10 mouse cellular contexts compared by ENCODE assay signal in the genomic region with DNA sequence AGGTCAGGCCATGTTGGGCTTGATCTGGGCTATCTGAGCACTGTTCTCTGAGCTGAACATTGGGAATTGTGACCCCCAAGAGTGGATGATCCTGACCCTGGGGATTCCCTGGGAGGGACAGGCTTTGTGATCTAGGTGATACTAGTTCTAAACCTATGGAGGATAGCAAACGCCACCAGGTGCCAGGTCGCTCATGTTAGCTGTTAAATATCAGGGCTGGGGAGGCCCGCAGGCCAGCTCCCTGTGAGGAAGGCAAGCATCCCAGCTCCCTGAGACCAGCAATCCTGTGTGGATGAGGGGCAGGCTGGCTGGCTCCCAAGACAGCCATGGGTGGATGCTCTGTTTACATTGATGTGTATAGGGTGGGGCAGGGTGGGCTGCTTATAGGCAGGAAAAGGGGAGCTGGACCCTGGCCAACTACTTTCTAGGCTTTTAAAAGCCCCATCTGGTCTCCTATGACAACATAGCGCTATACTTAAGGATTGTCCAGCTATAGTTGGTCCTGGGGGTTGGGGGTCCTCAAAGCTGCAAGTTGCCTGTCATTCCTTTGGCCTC. TPM values are rescaled to one million over a fixed set of nuclear protein-coding genes. Genes with fewer than 3 reads are reported as not detected.
DNase-seq lines count a peak whose midpoint lies in the region; ATAC-seq and TF ChIP-seq lines count a peak whose summit lies in the region.
"Had no signal": no experiment of that assay in that cellular context is flagged by ENCODE, and none has a peak within 500 bp of the region (broad histone marks: within the 10 kb centered on the region; RNA-seq: fewer than 3 reads in every experiment).

No protein-coding gene starts in this region.

- no peak overlapping the region for H3K4me2 ChIP-seq in heart, embryonic 13.5 days
- H3K4me2 ChIP-seq in lung, embryonic 16.5 days (ENCODE audit: low read depth, low read length) = no peak overlapping the region
- no peak overlapping the region for H3K4me2 ChIP-seq in heart, postnatal 0 days (ENCODE audit: low read depth, low read length)
- H3K4me2 ChIP-seq: limb, embryonic 15.5 days; midbrain, embryonic 15.5 days had no signal

- H3K9ac ChIP-seq in heart, embryonic 13.5 days = 0 out of 2 replicates have a peak overlapping the region, but pooled peaks have one; percentile 2
- H3K9ac ChIP-seq in lung, embryonic 16.5 days (ENCODE audit: low read length) = peak overlapping the region; percentile 39; the same call in 1 of the 2 replicates
- no peak overlapping the region for H3K9ac ChIP-seq in heart, postnatal 0 days (replicated peaks; ENCODE audit: low read depth, low read length)
- H3K9ac ChIP-seq: limb, embryonic 15.5 days; midbrain, embryonic 15.5 days had no signal

- peak overlapping the region; percentile 30; the same call in 1 of the 2 replicates for H3K27ac ChIP-seq in heart, embryonic 13.5 days (replicated peaks)
- peak overlapping the region; percentile 55; the same call in 1 of the 2 replicates for H3K27ac ChIP-seq in lung, embryonic 16.5 days (ENCODE audit: low read length)
- peak overlapping the region; percentile 59; the same call in 1 of the 2 replicates for H3K27ac ChIP-seq in heart, postnatal 0 days (ENCODE audit: low read depth)
- 0 out of 2 replicates have a peak overlapping the region, but pooled peaks have one; percentile 6 for H3K27ac ChIP-seq in small intestine, adult 2 months (ENCODE audit: insufficient read depth, low read depth, low read length)
- H3K27ac ChIP-seq: midbrain, embryonic 15.5 days had no signal

- intact Hi-C loops in heart, postnatal 14 days (cut with DNase I) = no loop called here

- H3K36me3 ChIP-seq in heart, embryonic 13.5 days = 0 out of 2 replicates have a peak, but pooled peaks cover 4% of the 10 kb centered on the region
- H3K36me3 ChIP-seq in lung, embryonic 16.5 days (ENCODE audit: control insufficient read depth, insufficient read depth, low read length) = no peaks in the 10 kb centered on the region
- no peaks in the 10 kb centered on the region for H3K36me3 ChIP-seq in heart, postnatal 0 days (replicated peaks; ENCODE audit: control insufficient read depth, insufficient read depth, low read length)
- no peaks in the 10 kb centered on the region for H3K36me3 ChIP-seq in small intestine, adult 2 months (ENCODE audit: control insufficient read depth, insufficient read depth, low read length)
- H3K36me3 ChIP-seq: limb, embryonic 15.5 days; midbrain, embryonic 15.5 days had no signal

- H3K4me3 ChIP-seq in heart, embryonic 13.5 days = no peak overlapping the region
- no peak overlapping the region for H3K4me3 ChIP-seq in lung, embryonic 16.5 days (ENCODE audit: low read length)
- H3K4me3 ChIP-seq in heart, postnatal 0 days (ENCODE audit: low read depth, low read length) = no peak overlapping the region
- H3K4me3 ChIP-seq in small intestine, adult 2 months (ENCODE audit: low read depth, low read length) = no peak overlapping the region
- H3K4me3 ChIP-seq: limb, embryonic 15.5 days; midbrain, embryonic 15.5 days had no signal

- TF ChIP-seq CTCF in heart, postnatal 0 days (IDR thresholded peaks at IDR 0.05; ENCODE audit: low read depth) = no peak
- TF ChIP-seq CTCF in small intestine, adult 2 months (IDR thresholded peaks at IDR 0.05; ENCODE audit: extremely low read depth, insufficient read length, insufficient replicate concordance, low read depth, low read length) = no peak

- DNase-seq in heart, postnatal 14 days = no peak
- DNase-seq in lung, postnatal 14 days = no peak
- no peak for DNase-seq in heart, postnatal 0 days (ENCODE audit: low spot score)
- DNase-seq in urinary bladder, adult 2 months (ENCODE audit: low spot score) = no peak
- DNase-seq: right cerebral cortex, postnatal 4 days had no signal

- TF ChIP-seq POLR2A in small intestine, adult 2 months (IDR thresholded peaks at IDR 0.05; ENCODE audit: low read depth, low read length) = no peak

- 81% methylated on average over 4 of the region's 4 CpGs for WGBS in heart, embryonic 13.5 days
- 57% methylated on average over 4 of the region's 4 CpGs for WGBS in lung, embryonic 16.5 days
- WGBS in heart, postnatal 0 days = 70% methylated on average over 4 of the region's 4 CpGs
- 93% methylated on average over 4 of the region's 4 CpGs for WGBS in small intestine, adult 2 months

- no peaks in the 10 kb centered on the region for H3K9me3 ChIP-seq in heart, embryonic 13.5 days
- no peaks in the 10 kb centered on the region for H3K9me3 ChIP-seq in lung, embryonic 16.5 days (ENCODE audit: control insufficient read depth, low read length)
- H3K9me3 ChIP-seq in heart, postnatal 0 days (replicated peaks; ENCODE audit: control insufficient read depth, low read length) = no peaks in the 10 kb centered on the region
- H3K9me3 ChIP-seq: limb, embryonic 15.5 days; midbrain, embryonic 15.5 days had no signal

- peaks cover 71% of the 10 kb centered on the region for H3K4me1 ChIP-seq in heart, embryonic 13.5 days
- peaks cover 20% of the 10 kb centered on the region for H3K4me1 ChIP-seq in lung, embryonic 16.5 days (replicated peaks; ENCODE audit: control insufficient read depth, insufficient read depth, low read length)
- peaks cover 53% of the 10 kb centered on the region for H3K4me1 ChIP-seq in heart, postnatal 0 days (ENCODE audit: control insufficient read depth, insufficient read depth)
- H3K4me1 ChIP-seq in small intestine, adult 2 months (ENCODE audit: control insufficient read depth, insufficient read depth, insufficient read length, low read length) = peaks cover 44% of the 10 kb centered on the region

- ATAC-seq in heart, embryonic 13.5 days (ENCODE audit: extremely low read depth, insufficient number of reproducible peaks, low FRiP score, low TSS enrichment) = no peak
- peak; percentile 4; the same call in 1 of the 2 replicates for ATAC-seq in lung, embryonic 16.5 days (ENCODE audit: low read depth)
- ATAC-seq in heart, postnatal 0 days (ENCODE audit: insufficient read depth, low read depth) = no peak
- ATAC-seq: midbrain, embryonic 15.5 days had no signal

- TF ChIP-seq EP300 in heart, postnatal 0 days (IDR thresholded peaks at IDR 0.05; ENCODE audit: low read depth) = no peak

- no peaks in the 10 kb centered on the region for H3K27me3 ChIP-seq in heart, embryonic 13.5 days (replicated peaks)
- H3K27me3 ChIP-seq in lung, embryonic 16.5 days (ENCODE audit: control insufficient read depth, insufficient read depth, low read depth, low read length) = no peaks in the 10 kb centered on the region
- no peaks in the 10 kb centered on the region for H3K27me3 ChIP-seq in heart, postnatal 0 days (ENCODE audit: control insufficient read depth, insufficient read depth, low read length)
- no peaks in the 10 kb centered on the region for H3K27me3 ChIP-seq in small intestine, adult 2 months (ENCODE audit: control insufficient read depth, insufficient read depth, low read length)
- H3K27me3 ChIP-seq: limb, embryonic 15.5 days; midbrain, embryonic 15.5 days had no signal

RNA-seq across cellular contexts. Expression of gene Gramd4, which starts 10.5 kb away (rescaled TPM):
- polyA plus RNA-seq in heart, embryonic 13.5 days (2015; fragmentation: Nextera tagmentation; extraction: Ambion mirVana) = 11.9 and 12.2 TPM in 2 replicates
- 10 to 100 TPM; 32.4 to 35.0 TPM for total RNA-seq in heart, postnatal 14 days (2021)
- polyA plus RNA-seq in lung, embryonic 16.5 days (2015; fragmentation: Nextera tagmentation; extraction: Ambion mirVana) = 9.2 and 11.2 TPM in 2 replicates
- 31.8 and 35.0 TPM in 2 replicates for total RNA-seq in heart, postnatal 0 days (2014; rRNA removed; ENCODE audit: low replicate concordance)
- polyA plus RNA-seq in heart, postnatal 0 days (2015; fragmentation: Nextera tagmentation; extraction: Ambion mirVana) = 15.4 and 16.2 TPM in 2 replicates
- polyA plus RNA-seq in small intestine, adult 2 months (2012; rRNA removed) = 10.5 and 25.1 TPM in 2 replicates
- polyA plus RNA-seq in urinary bladder, adult 2 months (2012; rRNA removed) = 13.2 and 17.5 TPM in 2 replicates

RNA-seq across cellular contexts. Expression of gene Celsr1, which starts 34.4 kb away (rescaled TPM):
- polyA plus RNA-seq in heart, embryonic 13.5 days (2015; fragmentation: Nextera tagmentation; extraction: Ambion mirVana) = 1.3 and 1.4 TPM in 2 replicates
- total RNA-seq in heart, postnatal 14 days (2021) = 10 to 100 TPM in 1 of 2 experiments, 1 to 10 TPM in 1; 10.0 to 11.5 TPM
- polyA plus RNA-seq in lung, embryonic 16.5 days (2015; fragmentation: Nextera tagmentation; extraction: Ambion mirVana) = 3.5 and 3.6 TPM in 2 replicates
- 17.4 and 18.0 TPM in 2 replicates for total RNA-seq in heart, postnatal 0 days (2014; rRNA removed; ENCODE audit: low replicate concordance)
- polyA plus RNA-seq in heart, postnatal 0 days (2015; fragmentation: Nextera tagmentation; extraction: Ambion mirVana) = 0.80 and 0.97 TPM in 2 replicates
- 2.9 and 4.7 TPM in 2 replicates for polyA plus RNA-seq in small intestine, adult 2 months (2012; rRNA removed)
- polyA plus RNA-seq in urinary bladder, adult 2 months (2012; rRNA removed) = 0.80 and 1.0 TPM in 2 replicates

Comparison
In these comparisons a context has a peak if more than half of its experiments do, and no peak if none do; other contexts are left out.
1. H3K27ac ChIP-seq: peak in every context shown above with its lines; median percentile 59 in heart, postnatal 0 days; 55 in lung, embryonic 16.5 days; 30 in heart, embryonic 13.5 days; 6 in small intestine, adult 2 months.